Mouse (Mus musculus) liver, postnatal 0 days (tissue): ENCODE data around the gene Klhl29.

Experiments
- CTCF ChIP-seq: sonication (generic); IDR thresholded peaks from 2 replicates; pipeline ENCODE4 v1.5.1; 2016; ENCODE audit warnings: antibody characterized with exemption, low read depth
- EP300 ChIP-seq: IDR thresholded peaks from 2 replicates; pipeline ENCODE4 v1.6.1; 2016; ENCODE audit warnings: antibody characterized with exemption, low read depth, mild to moderate bottlenecking

- TF ChIP-seq EP300 (no peak), CTCF (no peak)
Observed at GRCm38 (mm10) chr12:5147346-5148035, 228.0 kb downstream of the Klhl29 start.
